18 mouse cellular contexts compared by ENCODE assay signal in the genomic region with DNA sequence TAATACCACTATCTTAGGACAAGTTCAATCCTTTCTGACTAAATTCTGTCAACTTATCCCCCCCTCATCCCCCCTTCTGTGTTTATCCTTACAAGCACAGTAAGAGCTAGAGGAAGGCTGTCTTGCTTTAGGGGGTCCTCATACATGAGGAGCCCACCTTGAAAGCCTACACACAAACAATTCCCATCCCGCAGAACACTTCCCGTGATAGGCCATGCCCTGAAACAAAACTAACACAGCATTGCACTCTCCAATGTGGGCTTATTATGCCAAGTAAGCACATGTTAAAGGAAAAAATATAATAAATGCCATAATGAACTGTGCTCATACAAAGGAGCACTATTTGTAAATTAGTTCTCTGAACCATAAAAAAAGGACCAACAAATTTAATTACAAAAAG.
DNase-seq lines count a peak whose midpoint lies in the region; ATAC-seq and TF ChIP-seq lines count a peak whose summit lies in the region.
"Had no signal": no experiment of that assay in that cellular context is flagged by ENCODE, and none has a peak within 500 bp of the region (broad histone marks: within the 10 kb centered on the region; RNA-seq: fewer than 3 reads in every experiment).

No protein-coding gene starts in this region.

- TF ChIP-seq POLR2A in brain, embryonic 14.5 days (IDR thresholded peaks at IDR 0.05; ENCODE audit: borderline replicate concordance, extremely low read depth, insufficient read depth, insufficient read length, poor library complexity, severe bottlenecking) = no peak

- H3K4me3 ChIP-seq in forebrain, embryonic 12.5 days (replicated peaks) = no peak overlapping the region
- no peak overlapping the region for H3K4me3 ChIP-seq in forebrain, embryonic 10.5 days
- no peak overlapping the region for H3K4me3 ChIP-seq in layer of hippocampus, adult 2 months
- no peak overlapping the region for H3K4me3 ChIP-seq in forebrain, embryonic 14.5 days (ENCODE audit: low read depth, low read length)
- H3K4me3 ChIP-seq: embryonic facial prominence, embryonic 10.5 days; embryonic facial prominence, embryonic 12.5 days had no signal

- no peak for TF ChIP-seq CTCF in layer of hippocampus, adult 2 months (conservative IDR thresholded peaks at IDR 0.05)
- no peak for TF ChIP-seq CTCF in brain, embryonic 14.5 days (IDR thresholded peaks at IDR 0.05; ENCODE audit: borderline replicate concordance, extremely low read depth, insufficient read depth, insufficient read length)

- H3K9ac ChIP-seq in forebrain, embryonic 12.5 days = no peak overlapping the region
- H3K9ac ChIP-seq in forebrain, embryonic 14.5 days (ENCODE audit: low read length) = no peak overlapping the region
- H3K9ac ChIP-seq: embryonic facial prominence, embryonic 12.5 days had no signal

- WGBS in forebrain, embryonic 12.5 days = 60% methylated on average over 2 of the region's 2 CpGs
- WGBS in forebrain, embryonic 10.5 days = 70% methylated on average over 2 of the region's 2 CpGs
- 20% methylated on average over 2 of the region's 2 CpGs for WGBS in forebrain, embryonic 14.5 days

- ATAC-seq in forebrain, embryonic 12.5 days (ENCODE audit: low FRiP score) = peak; percentile 58; the same call in 1 of the 2 replicates
- peak; percentile 57; the same call in 1 of the 2 replicates for ATAC-seq in forebrain, embryonic 14.5 days

- H3K27ac ChIP-seq in forebrain, embryonic 12.5 days = 0 out of 2 replicates have a peak overlapping the region, but pooled peaks have one; percentile 14
- H3K27ac ChIP-seq in forebrain, embryonic 10.5 days = no peak overlapping the region
- peak overlapping the region; percentile 14; the same call in 1 of the 2 replicates for H3K27ac ChIP-seq in layer of hippocampus, adult 2 months
- no peak overlapping the region for H3K27ac ChIP-seq in forebrain, embryonic 14.5 days (ENCODE audit: low read depth, low read length)
- H3K27ac ChIP-seq: embryonic facial prominence, embryonic 10.5 days; embryonic facial prominence, embryonic 12.5 days had no signal

- DNase-seq in forebrain, embryonic 10.5 days (ENCODE audit: extremely low spot score, low spot score) = no peak
- no peak for DNase-seq in layer of hippocampus, adult 2 months (ENCODE audit: low spot score in 2 of 2)
- no peak for DNase-seq in layer of hippocampus, adult 9-10 months (ENCODE audit: low spot score)
- DNase-seq in brain, embryonic 14.5 days (ENCODE audit: low read depth) = peak; percentile 69
- DNase-seq in forebrain, embryonic 14.5 days (ENCODE audit: low spot score) = peak; percentile 44
- no peak for DNase-seq in kidney, adult 18-20 months
- no peak for DNase-seq in left cerebral cortex, postnatal 10 days (ENCODE audit: extremely low spot score in 1 of 2, low spot score in 2 of 2)
- DNase-seq: adrenal gland, adult 2 months; adrenal gland, postnatal 10 days; adrenal gland, postnatal 25 days; cerebellum, adult 11-12 months; cerebellum, adult 2 months; cerebellum, adult 9-10 months; cerebellum, postnatal 10 days; cerebellum, postnatal 25 days had no signal

- no peaks in the 10 kb centered on the region for H3K9me3 ChIP-seq in forebrain, embryonic 12.5 days
- H3K9me3 ChIP-seq in forebrain, embryonic 10.5 days = no peaks in the 10 kb centered on the region
- no peaks in the 10 kb centered on the region for H3K9me3 ChIP-seq in forebrain, embryonic 14.5 days (replicated peaks; ENCODE audit: control insufficient read depth, low read length)
- H3K9me3 ChIP-seq: embryonic facial prominence, embryonic 10.5 days; embryonic facial prominence, embryonic 12.5 days had no signal

- H3K4me1 ChIP-seq in forebrain, embryonic 12.5 days = no peaks in the 10 kb centered on the region
- H3K4me1 ChIP-seq in forebrain, embryonic 10.5 days = peaks cover 6% of the 10 kb centered on the region; the same call in 1 of the 2 replicates
- H3K4me1 ChIP-seq in forebrain, embryonic 14.5 days (ENCODE audit: control insufficient read depth, insufficient read depth, low read length) = no peaks in the 10 kb centered on the region
- H3K4me1 ChIP-seq: embryonic facial prominence, embryonic 10.5 days; embryonic facial prominence, embryonic 12.5 days had no signal

- H3K36me3 ChIP-seq in forebrain, embryonic 12.5 days (replicated peaks) = peaks cover 12% of the 10 kb centered on the region; the same call in 1 of the 2 replicates
- H3K36me3 ChIP-seq in forebrain, embryonic 10.5 days (replicated peaks) = peaks cover 38% of the 10 kb centered on the region
- H3K36me3 ChIP-seq in forebrain, embryonic 14.5 days (ENCODE audit: control insufficient read depth, insufficient read depth, low read length) = peaks cover 12% of the 10 kb centered on the region; the same call in 1 of the 2 replicates

- intact Hi-C loops in left cerebral cortex, postnatal 10 days (cut with DNase I) = no loop called here

- H3K4me2 ChIP-seq in forebrain, embryonic 12.5 days = no peak overlapping the region
- no peak overlapping the region for H3K4me2 ChIP-seq in forebrain, embryonic 14.5 days (ENCODE audit: low read length)
- H3K4me2 ChIP-seq: embryonic facial prominence, embryonic 12.5 days had no signal

- no peaks in the 10 kb centered on the region for H3K27me3 ChIP-seq in forebrain, embryonic 12.5 days
- H3K27me3 ChIP-seq in forebrain, embryonic 10.5 days (ENCODE audit: poor library complexity, severe bottlenecking) = no peaks in the 10 kb centered on the region
- H3K27me3 ChIP-seq in forebrain, embryonic 14.5 days (replicated peaks; ENCODE audit: control insufficient read depth, insufficient read depth, low read length) = no peaks in the 10 kb centered on the region
- H3K27me3 ChIP-seq: embryonic facial prominence, embryonic 12.5 days had no signal

Comparison
In these comparisons a context has a peak if more than half of its experiments do, and no peak if none do; other contexts are left out.
1. H3K27ac ChIP-seq: peak in forebrain, embryonic 12.5 days (single experiment) and layer of hippocampus, adult 2 months (single experiment); none in forebrain, embryonic 10.5 days (single experiment) and forebrain, embryonic 14.5 days (single experiment).
2. DNase-seq: peak in brain, embryonic 14.5 days (single experiment) and forebrain, embryonic 14.5 days (single experiment); none in forebrain, embryonic 10.5 days (single experiment), layer of hippocampus, adult 2 months (0 of 2), layer of hippocampus, adult 9-10 months (single experiment), kidney, adult 18-20 months (single experiment) and left cerebral cortex, postnatal 10 days (0 of 2).